Mouse (Mus musculus) regulatory T cell (primary cell): Measurements from ENCODE around the gene Pafah1b3.

Source experiments
- in situ Hi-C: fragments of 300-600 bp; cut with MboI, MseI; formaldehyde crosslinking; loops from one replicate; pipeline ENCODE4 v1.15.1; 2025; ENCODE audit warnings: high pct_unique_total_duplicates

Gene Pafah1b3

DNA sequence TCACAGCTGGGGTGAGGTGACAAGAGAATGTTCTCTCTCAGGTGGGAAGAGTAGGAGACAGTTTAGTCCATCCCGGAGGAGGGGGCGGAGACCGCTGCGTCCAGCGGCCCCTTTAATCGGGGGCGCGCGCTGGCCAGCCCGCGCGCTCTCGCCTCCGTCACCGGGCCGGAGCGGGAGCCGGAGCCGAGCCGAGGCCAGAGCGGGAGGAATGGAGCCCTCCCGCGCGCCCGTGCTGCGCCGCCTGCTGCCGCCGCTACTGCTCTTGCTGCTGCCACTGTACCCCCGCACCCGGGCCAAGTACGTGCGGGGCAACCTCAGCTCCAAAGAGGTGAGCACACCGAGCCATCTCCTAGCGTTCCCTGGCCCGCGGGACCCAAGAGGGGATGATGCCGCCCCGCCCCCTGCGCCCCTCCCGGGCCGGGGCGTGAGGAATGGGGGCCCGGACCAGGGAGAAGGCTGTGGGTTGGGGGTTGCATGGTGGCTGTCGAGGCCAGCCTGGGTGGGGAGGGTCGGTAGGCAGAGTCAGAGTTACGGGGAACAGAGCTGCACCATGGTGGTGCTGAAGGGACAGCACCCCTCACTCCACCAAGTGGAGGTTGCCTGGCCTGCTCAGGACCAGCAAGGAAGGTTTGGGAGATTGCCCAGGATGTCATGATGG is 8.3 kb upstream of the Pafah1b3 start, which contains the start of gene Tmem145:
Gene Tmem145 (plus strand): TSS at position 151 of the 658 bp plus-strand sequence.
- in situ Hi-C loops = no loop called here

DNA sequence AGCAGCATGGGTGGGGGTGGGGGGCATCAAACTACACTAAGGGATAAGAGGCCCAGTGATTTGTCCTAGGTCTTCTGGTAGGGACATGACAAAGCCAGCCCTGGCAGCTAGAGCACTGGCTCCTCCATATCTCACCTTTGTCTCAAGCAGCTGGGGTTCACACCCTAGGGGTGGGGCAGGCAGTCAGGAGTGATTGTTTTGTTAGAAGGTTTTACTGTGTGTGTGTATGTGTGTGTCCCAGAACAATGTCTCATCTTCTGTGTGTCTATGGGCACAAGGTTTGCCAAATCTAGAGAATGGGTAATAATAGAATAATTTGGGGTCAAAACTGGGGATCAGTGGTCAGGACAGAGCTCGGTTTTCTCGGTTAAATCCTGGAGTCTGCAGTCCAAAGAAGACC is 7.7 kb upstream of the Pafah1b3 start:
- in situ Hi-C loops = no loop called here

DNA sequence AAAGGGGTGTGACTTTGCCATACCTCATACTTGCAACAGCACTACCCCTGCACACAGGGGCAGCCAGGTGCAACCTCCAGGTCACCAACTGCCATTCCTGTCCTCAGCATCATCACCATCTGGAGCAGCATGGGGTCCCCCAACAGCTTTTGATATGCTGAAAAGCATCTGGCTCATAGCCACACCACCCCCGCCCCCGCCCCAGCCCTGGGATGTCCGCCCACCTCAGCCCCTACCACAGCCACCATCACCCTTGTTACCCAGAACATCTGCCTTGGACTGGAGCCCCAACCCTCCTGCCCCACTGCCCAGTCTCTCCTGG is 5.9 kb upstream of the Pafah1b3 start:
- in situ Hi-C loops = no loop called here

DNA sequence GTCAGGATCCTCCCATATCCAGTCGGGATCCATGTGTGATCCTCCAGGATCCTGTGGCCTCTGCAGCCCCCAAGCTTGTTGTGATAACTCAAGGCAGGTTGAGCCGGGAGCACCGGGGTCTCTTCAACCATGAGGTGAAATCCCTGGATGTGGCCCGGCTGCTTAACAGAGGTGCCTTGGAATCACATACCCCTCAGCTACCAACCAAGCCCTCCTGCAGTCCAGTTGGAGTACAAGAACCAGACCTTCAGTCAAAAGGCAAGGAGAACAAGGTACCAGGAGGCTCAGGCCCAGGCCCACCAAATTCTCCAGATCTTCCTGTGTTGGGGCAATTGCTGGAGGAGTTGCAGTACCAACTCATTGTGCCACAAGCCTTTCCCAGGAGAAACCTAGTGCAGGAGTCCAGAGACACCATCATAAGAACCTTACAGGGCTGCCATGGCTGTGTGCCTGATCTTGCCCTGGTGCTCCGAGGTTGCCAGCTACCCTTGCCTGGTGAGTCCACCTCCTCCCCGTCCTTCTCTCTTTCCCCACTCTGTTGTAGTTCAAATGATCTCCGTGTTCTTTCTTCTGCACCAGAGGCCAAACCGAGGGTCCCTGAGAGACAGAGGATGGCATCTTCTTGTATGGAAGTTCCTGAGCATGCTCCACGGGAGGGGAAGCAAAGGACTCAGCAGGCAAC is 5.4 kb upstream of the Pafah1b3 start:
- in situ Hi-C loops = no loop called here

DNA sequence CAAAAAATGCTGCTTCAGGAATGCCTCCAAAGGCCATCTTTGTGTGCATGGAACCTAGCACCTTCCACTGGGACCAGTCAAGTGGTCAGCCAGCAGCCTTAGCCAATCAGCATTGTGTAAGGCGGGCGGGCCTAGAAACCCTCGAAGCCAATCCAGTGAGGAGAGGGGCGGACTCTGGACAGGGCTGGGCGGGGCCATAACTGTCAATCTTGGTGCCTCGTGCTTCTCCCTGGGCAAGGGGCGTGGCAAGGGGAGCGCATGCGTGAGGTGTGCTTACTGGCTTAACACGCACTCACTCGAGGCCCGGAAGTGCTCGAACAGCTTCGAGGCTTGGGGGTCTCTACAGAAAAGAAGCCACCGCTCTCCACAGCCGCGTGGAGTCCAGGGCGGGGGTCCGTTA is 3.3 kb upstream of the Pafah1b3 start, which contains the start of gene Prr19:
Gene Prr19 (plus strand): TSS at position 349 of the 400 bp plus-strand sequence.
- in situ Hi-C loops = no loop called here

DNA sequence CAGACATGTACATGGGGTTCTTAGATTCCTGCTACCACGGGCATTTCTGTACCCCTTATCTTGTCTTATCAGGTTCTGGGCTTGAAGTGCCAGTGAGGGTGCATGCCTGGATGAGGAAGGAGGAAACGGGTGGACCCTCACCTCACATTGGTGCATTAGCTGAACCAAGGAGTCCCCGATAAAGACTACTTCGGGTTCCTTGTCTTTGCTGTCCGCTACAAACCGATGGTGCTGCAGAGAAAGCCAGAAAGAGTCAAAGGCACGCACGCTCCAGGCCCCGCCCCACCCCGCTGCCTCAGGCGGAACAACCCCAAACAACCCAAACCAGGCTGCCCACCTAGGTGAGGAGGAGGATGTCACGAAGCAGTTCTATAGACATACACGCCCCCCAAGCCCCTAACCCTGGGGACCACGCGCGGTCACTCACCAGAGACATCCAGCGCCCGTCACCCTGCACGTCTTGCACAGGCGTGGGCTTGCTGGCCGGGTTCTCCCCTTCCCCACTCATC is 787 bp downstream of the Pafah1b3 start:
- in situ Hi-C loops = no loop called here

DNA sequence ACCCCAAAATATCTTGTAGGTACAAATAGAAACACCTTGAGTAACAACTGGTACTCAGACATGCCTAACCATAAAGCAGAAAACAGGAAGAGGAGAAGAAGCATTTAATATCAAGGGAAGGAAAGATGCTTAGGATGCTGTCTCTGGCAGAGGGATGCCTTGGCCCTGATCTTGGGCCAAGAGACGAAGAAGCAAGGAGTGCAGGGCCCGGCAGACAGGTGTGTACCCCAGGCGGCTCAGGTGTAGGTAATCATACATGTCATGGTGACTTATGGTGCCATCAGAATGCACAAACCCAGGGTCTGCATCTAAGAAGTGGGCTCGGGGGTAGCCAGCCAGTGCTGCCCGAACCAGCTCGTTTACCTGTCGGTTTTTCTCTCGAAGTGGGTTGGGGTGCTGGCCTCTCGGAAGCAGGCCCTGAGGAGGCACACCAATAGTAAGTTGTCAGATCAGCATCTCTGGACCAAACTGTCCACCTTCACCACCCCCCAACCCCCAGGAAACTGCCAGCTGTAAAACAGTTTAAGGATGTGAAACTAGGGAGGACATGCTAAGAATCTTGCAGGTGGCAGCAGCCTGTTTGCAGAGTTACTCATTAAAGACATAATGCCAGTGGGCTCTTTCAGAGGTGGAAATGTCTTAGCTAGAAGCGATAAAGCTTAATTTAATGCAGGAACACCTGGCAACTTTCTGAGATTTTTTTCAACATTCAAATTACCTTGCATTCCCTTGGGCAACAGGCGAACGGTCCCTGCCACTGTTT is 2.6 kb downstream of the Pafah1b3 start:
- in situ Hi-C loops = no loop called here

DNA sequence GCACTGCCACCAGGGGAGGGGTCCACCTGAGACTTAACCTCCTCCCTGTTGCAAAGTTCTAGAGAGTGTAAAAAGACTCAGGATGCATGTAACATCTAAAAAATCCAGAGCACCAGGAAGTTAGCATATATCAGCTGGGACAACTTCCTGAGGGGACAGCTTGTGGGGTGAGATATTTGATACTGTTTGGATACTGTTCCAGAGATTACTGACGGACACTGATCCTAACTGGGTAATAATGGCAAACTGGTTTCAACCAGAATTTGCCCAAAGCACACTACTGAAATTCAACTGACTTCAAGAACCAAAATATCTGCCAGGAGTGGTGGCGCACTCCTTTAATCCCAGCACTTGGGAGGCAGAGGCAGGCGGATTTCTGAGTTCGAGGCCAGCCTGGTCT is 3.3 kb downstream of the Pafah1b3 start:
- in situ Hi-C loops = no loop called here

DNA sequence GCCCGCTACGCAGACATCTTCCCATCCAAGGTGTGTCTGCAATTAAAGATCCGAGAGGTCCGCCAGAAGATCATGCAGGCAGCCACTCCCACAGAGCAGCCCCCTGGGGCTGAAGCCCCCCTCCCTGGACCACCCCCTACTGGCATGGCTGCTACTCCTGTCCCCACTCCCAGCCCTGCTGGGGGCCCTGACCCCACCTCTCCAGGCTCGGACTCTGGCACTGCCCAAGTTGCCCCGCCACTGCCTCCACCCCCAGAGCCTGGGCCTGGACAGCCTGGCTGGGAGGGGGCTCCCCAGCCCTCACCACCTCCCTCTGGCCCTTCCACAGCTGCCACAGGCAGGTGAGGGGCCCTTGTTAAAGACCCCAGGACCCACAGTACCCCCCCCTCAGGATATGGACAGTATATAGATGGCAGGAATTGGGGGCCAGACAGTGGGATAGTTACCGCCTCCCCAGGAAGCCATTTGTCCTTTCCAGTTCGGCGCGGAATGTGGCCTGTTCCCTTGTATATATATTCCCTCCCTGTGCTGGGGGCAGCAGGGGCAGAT is 4.5 kb downstream of the Pafah1b3 start:
- in situ Hi-C loops = no loop called here

DNA sequence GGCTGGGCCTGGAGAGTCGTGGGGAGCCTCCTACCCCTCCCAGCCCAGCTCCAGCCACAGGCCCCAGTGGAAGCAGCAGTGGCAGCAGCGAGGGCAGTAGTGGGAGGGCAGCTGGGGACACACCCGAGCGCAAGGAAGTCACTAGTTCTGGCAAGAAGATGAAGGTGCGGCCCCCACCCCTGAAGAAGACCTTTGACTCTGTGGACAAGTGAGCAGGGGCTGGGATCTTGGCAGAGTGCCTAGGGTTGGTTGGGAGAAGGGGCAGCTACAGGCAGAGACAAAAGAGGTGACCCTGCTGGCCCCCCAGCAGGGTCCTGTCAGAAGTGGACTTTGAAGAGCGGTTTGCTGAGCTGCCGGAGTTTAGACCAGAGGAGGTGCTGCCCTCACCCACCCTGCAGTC is 5.7 kb downstream of the Pafah1b3 start:
- in situ Hi-C loops = no loop called here

DNA sequence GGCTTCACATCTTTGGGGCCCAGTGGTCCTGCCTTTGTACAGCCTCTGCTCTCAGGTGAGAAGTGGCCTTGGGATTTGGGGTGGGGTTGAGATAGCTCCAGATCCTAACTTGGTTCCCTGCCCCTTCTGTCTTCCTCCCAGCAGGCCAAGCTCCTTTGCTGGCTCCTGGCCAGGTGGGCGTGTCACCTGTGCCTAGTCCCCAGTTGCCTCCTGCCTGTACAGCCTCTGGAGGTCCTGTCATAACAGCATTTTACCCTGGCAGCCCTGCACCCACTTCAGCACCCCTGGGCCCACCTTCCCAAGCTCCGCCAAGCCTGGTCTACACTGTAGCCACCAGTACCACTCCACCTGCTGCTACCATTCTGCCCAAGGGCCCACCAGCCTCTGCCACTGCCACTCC is 6.9 kb downstream of the Pafah1b3 start:
- in situ Hi-C loops = no loop called here

DNA sequence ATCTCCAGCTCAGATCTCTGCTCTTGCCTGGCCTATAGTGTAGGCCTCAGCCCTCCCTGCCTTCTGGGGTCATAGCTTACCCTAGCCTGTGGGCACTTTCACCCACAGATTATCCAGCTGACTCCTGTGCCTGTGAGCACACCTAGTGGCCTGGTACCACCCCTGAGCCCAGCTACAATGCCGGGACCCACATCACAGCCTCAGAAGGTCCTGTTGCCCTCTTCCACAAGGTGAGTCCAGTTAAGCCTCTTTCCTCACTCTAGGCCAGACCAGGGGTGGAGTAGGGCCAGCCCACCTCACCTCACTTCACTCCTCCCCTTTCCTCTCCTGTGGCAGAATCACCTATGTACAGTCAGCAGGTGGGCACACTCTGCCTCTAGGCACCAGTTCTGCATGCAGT is 7.3 kb downstream of the Pafah1b3 start:
- in situ Hi-C loops = no loop called here

DNA sequence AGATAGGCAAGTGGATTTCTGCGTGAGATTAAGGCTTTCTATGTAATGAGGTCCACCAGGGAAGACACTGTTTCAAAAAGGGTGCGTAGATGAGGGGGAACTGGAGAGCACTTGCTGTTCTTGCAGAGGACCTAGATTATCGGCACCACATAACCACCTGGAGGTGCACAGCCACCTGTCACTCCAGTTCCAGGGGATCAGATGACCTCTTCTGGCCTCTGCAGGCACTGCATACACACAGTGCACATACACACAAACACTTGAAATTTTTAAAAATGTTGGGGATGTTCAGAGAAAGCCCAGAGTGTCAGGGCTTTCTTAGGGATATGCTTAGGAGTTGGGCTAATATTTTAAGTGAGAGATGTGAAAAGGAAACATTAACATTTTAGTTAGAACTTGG is 7.9 kb downstream of the Pafah1b3 start:
- in situ Hi-C loops = no loop called here

DNA sequence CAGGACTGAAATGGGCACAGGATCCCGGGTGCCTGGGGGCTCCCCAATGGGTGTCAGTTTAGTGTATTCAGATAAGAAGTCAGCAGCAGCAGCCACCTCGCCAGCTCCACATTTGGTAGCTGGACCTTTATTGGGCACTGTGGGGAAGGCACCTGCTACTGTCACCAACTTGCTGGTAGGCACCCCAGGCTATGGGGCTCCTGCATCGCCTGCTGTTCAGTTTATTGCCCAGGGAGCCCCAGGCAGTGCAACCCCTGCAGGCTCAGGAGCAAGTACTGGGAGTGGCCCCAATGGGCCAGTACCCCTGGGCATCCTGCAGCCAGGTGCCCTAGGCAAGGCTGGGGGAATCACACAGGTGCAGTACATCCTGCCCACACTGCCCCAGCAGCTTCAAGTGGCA is 9.1 kb downstream of the Pafah1b3 start:
- in situ Hi-C loops = no loop called here

DNA sequence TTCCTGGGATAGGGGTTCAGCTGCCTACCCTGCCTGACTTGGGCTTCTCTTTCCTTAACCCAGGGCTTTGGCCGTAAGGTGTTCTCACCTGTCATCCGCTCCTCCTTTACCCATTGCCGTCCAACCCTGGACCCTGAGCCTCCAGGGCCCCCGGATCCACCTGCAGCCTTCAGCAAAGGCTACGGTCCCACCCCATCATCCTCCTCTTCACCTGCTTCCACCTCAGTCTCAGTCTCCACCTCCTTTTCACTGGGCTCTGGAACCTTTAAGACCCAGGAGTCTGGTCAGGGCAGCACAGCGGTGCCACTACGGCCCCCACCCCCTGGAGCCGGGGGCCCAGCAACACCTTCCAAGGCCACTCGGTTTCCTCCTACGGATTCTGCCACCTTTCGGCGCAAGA is 9.8 kb downstream of the Pafah1b3 start:
- in situ Hi-C loops = no loop called here

DNA sequence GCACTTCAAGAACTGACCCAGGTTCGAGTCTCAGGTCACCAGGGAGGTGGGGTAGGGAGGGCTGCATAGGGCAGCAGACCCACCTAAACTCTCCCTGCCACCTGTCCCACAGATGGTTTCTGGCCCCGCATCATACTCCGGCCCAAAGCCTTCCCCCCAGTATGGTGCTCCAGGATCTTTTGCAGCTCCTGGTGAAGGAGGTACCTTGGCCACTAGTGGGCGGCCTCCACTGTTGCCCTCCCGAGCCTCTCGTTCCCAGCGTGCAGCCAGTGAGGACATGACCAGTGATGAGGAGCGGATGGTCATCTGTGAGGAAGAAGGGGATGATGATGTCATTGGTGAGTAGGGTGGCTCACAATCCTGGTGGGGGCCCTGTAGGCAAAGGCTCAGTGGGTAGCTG is 10.8 kb downstream of the Pafah1b3 start:
- in situ Hi-C loops = no loop called here

DNA sequence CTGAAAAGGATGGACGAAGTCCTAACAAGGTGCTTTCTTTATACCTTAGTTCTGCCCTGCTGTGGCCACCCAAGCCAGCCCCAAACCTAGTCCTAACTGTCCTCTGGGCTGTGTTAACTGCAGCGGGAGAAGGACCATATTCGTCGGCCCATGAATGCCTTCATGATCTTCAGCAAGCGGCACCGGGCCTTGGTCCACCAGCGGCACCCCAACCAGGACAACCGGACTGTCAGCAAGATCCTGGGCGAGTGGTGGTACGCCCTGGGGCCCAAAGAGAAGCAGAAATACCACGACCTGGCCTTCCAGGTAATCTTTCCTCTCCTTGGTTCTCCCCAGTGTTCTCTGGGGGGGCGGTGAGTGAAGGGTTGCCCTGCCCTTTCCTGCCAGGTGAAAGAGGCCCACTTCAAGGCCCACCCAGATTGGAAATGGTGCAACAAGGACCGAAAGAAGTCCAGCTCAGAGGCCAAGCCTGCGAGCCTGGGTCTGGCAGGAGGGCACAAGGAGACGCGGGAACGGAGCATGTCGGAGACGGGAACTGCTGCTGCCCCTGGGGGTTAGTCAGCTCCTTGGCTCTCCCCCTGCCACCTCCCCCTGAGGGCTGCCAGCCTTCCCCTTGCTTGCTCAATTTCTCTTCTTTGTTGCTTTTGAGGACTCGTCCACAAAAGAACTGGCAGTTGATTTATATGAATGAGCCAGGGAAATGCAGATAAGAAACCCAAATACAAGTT is 12.1 kb downstream of the Pafah1b3 start:
- in situ Hi-C loops = no loop called here

DNA sequence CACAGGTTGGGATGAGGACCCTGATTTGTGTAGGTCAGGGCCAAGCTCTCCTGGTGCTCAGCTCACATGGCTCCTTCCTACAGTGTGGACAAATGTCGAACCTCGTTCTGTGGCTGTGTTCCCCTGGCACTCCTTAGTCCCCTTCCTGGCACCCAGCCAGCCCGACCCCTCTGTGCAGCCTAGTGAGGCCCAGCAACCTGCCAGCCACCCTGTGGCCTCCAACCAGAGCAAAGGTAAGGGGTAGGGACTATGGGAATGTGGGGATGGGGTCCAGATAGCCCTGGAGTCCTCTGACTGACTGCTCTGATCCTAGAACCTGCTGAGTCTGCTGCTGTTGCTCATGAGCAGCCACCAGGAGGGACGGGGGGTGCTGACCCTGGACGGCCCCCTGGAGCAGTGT is 13.0 kb downstream of the Pafah1b3 start:
- in situ Hi-C loops = loop anchor here (5.0 kb wide), 1 partner anchor 912 kb away; the partner anchor contains the start of gene Kcnn4

DNA sequence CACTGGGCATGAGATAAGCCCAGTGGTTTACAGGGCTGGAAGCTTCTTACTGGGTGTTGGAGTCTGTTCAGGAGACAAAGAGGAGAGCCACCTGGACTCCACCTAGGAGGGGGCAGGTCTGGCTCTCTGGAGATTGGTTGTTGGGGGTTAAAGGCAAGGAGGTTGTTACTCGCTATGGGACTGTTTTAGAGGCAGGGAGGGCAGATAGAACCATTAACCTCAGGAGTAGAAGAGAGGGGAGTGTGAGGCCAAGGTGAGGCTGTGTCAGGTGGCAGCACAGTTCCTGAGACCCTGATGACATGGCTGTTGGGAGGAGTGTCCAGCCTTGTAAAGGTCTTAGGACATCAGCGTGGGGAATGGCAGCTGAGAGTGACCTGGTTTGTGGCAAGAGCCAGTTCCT is 13.6 kb downstream of the Pafah1b3 start:
- in situ Hi-C loops = loop anchor here (5.0 kb wide), 1 partner anchor 912 kb away; the partner anchor contains the start of gene Kcnn4

DNA sequence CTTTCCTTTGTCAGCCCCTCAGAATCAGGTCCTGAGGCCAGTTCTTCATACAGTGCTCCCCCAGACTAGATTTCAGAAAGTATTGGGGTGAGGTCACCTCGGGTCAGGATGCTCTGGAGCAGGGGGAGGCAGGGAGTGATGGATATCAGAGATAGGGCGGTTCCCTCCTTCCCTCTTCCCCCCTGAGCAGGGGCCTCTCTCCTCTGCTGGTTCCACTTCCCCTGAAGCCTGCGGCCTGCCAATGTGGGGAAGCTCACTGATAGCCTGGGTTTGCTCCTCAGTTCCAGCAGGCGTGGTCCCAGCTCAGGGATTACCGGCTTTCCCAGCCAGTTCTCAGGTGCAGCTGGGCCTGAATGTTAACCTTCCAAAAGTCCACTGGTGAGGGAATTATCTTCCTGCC is 14.1 kb downstream of the Pafah1b3 start:
- in situ Hi-C loops = loop anchor here (5.0 kb wide), 1 partner anchor 911 kb away; the partner anchor contains the start of gene Kcnn4

DNA sequence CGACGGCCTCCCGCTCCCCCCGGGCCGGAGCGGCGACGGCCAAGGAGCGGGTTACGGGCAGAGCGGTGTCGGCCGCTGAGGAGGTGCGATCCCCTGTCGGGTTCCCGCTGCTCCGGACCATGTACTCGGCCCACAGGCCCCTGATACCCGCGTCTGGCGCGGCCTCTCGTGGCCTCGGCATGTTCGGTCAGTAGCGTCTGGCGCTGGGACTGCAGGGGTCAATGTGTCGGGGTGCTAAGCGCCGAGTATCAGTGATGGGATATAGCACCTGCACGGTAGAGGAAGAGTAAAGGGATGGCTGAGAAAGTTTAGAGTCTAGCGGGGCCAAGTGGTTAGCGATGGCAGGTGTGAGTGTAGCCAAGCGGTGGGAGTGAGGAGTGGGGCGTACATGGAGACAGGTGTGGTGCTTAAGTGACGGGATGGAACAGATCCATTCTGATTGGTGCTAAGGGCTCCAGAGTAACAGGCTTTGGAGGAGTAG is 15.0 kb downstream of the Pafah1b3 start:
- in situ Hi-C loops = loop anchor here (5.0 kb wide), 1 partner anchor 910 kb away; the partner anchor contains the start of gene Kcnn4
